Mouse (Mus musculus) cerebellum, postnatal 10 days (tissue): ENCODE measurements around the gene Babam2.

Experiments used
- DNase-seq, 2 experiments: peaks; one replicate each; pipeline ENCODE4 v3.0.0; 2021; ENCODE audit warnings: mixed read lengths in 2 of 2

Gene Babam2

GRCm38 (mm10) chr5:31715486-31716150 lies 18.1 kb downstream of the Babam2 start:
- DNase-seq = peak; percentile 34 to 50

- peak; percentile 26 to 41 for DNase-seq
These were observed 27.0 kb downstream of the Babam2 start for GRCm38 (mm10) chr5:31724519-31724918.

- no peak for DNase-seq
These were observed 28.4 kb downstream of the Babam2 start for GRCm38 (mm10) chr5:31725885-31726284.

GRCm38 (mm10) chr5:31727456-31727855 lies 30.0 kb downstream of the Babam2 start:
- no peak for DNase-seq

- no peak for DNase-seq
These were observed 35.3 kb downstream of the Babam2 start for GRCm38 (mm10) chr5:31732644-31733338.

- no peak for DNase-seq
These were observed 44.4 kb downstream of the Babam2 start for GRCm38 (mm10) chr5:31741931-31742330.

DNA sequence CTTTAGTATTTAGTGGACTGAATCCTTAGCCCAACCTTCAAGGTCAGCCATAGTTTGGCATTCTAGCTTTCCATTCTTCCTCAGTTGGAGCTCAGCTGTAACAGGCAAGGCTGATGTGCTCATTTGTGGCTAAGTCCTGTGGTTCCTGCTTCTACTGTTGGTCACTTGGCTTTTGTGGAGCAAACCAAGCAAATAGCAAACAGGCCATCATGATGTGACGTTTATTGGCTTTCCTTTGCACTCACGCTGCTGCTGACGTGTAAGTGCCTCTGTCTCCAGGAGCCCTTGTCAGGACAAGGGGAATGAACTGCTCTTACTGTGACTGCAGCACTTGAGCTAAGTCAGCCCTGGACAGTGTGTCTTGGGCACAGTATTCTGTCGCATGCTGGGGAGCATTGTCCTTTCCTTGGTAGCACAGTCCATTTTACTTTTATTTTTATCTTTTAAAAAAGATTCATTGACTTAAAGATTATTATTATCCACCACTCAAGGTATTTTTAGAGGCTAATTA lies 45.1 kb downstream of the Babam2 start:
- DNase-seq = no peak

DNA sequence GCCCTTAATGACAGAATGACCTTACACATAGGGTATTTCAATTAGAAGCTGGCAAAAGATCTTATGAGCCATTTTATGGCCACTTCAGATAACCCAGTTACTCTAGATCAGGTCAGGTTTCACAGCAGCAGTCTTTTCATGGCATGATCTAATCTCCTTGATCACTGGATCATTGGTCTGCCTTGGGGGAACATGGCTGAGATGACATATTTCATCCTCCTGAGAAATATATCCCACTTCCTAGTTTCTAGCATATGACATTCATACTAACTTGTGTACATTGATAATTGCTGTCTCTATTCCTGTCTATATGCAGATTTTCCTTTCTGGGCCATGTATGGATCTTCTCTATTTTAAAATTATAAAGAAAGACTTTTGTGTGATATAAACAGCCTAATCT lies 51.9 kb downstream of the Babam2 start:
- DNase-seq = no peak

DNA sequence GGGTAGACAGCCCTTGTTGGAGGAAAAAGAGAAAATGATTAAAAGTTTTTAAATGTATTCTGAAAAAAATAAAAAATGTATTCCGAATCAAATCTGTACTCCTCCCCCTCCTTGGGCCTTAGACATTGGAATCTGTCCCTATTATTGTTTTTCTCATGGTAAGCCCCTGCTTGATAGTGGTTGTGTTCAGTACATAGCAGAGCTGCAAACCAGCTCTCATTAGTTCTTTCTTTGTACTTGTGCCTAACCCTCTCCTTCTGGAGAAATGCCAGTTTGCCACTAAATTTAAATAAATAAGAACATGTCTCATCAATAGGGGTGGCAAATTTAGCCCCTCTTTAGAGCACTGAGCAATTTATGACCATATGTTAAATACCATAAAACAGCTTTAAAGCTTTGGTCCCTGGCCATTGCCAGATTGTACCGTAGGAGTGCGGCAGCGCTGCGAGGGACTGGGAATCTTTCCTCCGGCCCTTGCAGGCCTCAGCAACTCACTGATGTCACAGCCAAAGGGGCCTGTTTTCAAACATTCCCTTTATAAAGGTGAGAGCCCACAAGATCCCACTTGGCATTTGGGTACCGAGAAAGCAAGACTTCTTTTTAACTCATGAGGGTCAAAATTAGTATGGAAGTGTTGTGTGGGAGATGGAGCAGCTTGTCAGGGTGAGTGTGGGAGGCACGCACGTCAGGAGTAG lies 52.9 kb downstream of the Babam2 start:
- DNase-seq = no peak

DNA sequence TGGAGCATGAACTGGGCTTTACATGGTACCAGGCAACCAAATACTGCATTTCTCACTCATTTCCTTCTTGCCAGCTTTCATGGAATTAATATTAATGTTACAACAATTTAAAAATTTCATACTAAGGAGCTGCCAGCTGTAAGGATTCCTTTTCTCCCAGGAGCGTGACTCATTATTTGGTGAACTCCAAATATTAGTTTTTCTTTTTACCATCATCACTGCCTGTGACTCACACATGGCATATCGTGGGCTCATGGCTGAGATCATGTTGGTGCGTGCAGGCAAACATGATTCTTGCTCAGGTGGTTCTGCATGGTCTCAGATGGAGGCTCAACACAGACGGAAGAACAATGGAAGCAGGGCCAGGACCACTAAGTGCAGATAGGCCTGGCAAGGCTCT lies 53.5 kb downstream of the Babam2 start:
- DNase-seq = no peak

GRCm38 (mm10) chr5:31754634-31755033 lies 57.1 kb downstream of the Babam2 start:
- DNase-seq = no peak

- no peak for DNase-seq
These were observed 57.8 kb downstream of the Babam2 start for GRCm38 (mm10) chr5:31755255-31755654.

DNA sequence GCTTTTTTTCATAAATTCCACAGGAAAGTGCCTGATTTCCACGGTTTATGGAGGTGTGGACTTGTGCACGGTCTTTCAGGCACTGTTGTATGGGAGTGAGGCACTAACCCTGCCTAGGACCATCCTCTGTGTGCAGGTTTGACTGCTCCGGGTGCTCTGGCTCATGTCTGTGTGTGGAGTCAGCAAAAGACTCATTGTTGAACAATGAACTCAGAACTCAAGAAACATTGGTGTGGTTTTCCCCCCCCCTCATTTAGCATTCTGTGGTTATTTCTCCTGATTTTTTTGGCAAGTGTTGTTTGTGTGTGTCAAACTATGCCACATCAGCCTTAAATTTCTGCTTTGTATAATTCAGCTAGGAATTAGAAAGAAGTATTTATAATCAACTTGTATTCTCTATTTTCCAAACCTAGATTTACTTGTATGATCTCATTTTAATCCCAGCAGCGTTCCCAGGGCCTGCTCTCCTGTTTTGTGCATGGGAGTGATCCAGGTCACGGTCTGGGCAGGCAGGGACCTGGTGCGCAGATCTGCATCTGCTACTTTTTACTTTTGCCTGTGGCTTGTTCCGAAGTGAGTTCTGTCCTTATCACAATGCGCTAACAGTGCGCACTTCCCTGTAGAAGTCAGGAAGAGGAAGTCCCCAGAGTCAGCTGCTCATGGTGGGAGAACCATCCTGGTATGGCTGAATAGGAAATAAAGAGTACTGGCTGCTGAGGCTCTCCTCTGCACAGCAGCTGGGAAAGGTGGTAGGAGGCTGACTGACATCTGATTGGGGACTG lies 61.0 kb downstream of the Babam2 start:
- no peak for DNase-seq

DNA sequence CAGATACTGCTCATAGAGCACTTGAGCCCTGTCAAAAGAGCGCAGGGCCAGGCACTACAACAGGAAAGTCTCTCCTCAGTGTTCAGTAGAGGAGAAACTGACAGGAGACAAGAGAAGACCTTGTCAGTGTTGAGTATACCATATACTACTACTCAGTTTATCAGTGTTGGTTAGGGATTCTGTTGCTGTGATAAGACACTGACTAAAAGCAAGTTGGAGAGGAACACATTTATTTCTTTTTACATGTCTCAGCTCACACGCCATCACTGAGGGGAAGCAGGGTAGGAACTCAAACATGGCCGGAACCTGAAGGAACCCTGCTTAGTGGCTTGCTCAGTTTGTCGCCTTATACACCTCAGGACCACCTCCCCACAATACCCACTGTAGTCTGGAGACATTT lies 64.4 kb downstream of the Babam2 start:
- DNase-seq = no peak

DNA sequence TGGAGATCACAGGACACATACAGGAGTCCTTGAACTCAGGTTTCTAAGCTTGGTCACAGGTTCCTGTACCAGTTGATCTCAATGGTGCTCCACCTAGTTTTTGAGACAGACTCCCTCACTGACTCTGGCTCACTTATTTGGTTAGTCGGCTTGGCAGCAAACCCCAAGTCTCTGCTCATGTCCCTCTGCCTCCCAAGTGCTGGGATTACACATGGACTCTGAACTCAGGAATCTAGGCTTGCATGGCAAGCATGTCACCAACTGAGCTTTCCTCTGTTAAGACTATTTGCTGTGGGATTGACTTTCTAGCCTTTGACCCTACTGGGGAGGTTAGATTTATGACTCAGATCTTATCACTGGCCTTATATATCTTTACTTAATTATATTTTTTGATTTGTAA lies 65.3 kb downstream of the Babam2 start:
- no peak for DNase-seq

GRCm38 (mm10) chr5:31765824-31766223 lies 68.3 kb downstream of the Babam2 start:
- no peak for DNase-seq

GRCm38 (mm10) chr5:31766841-31767542 lies 69.5 kb downstream of the Babam2 start:
- no peak for DNase-seq

DNA sequence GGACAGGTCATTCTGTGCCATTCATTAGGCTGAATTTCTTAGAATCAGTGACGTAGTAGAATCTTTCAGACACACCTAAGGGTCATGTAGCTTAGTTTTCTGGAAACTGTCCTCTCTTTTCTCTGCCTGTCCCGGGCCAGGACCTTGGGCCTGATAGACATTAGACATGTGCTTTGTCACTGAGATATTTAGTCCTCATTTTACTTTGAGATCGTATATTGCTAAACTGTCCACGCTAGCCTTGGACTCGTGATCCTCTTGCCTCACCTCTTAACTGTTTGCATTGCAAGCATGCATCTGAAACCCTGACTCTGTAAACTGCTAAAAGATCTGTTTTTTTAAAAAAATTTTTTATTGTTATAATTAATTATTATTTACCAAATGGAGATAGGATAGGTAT lies 74.0 kb downstream of the Babam2 start:
- DNase-seq = no peak

GRCm38 (mm10) chr5:31771921-31772320 lies 74.4 kb downstream of the Babam2 start:
- DNase-seq = no peak

GRCm38 (mm10) chr5:31774976-31775375 lies 77.5 kb downstream of the Babam2 start:
- no peak for DNase-seq

DNA sequence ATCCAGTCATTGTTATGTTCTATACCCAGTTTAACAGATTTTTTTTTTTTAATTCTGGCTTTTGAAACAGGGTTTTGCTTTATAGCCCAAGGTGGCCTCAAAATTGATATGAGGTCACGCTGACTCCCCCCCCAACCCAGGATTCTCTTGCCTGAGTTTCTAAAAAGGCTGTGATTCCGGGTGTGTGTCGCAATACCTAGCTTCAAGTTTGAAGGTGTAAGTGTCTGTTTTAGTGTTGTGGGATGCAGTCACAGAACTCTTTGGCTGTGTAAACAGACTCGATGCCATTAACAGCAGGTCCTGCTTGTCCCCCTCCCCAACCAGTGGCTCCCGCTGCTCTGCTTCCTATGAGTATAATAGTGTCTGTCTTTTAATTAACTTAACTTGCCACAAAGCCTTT lies 84.1 kb downstream of the Babam2 start:
- no peak for DNase-seq

- DNase-seq = no peak
These were observed 89.7 kb downstream of the Babam2 start for GRCm38 (mm10) chr5:31787201-31787600.
